Mouse (Mus musculus) midbrain, embryonic 11.5 days (tissue): ENCODE results near the gene Foxp1. TPM values are rescaled to one million over a fixed set of nuclear protein-coding genes. Genes with fewer than 3 reads are reported as not detected.

Source experiments
- ATAC-seq: fragments of 200-750 bp; cut with Nextera tagmentation; 2 replicates; pipeline ENCODE4 v1.8.0; 2017; ENCODE audit warnings: moderate TSS enrichment, moderate library complexity; ENCODE audit not compliant: low FRiP score
- DNase-seq: peaks from one replicate; pipeline ENCODE4 v3.0.0; 2015; ENCODE audit warnings: low spot score; ENCODE audit errors: missing footprints
- H3K27ac ChIP-seq: fragments of 300-500 bp; sonication (generic); 2 replicates; pipeline ENCODE4 v1.5.1; 2014; ENCODE audit warnings: low read depth, low read length
- H3K27me3 ChIP-seq: fragments of 300-500 bp; sonication (generic); 2 replicates; pipeline ENCODE4 v1.6.1; 2014; ENCODE audit warnings: mild to moderate bottlenecking, low read length, moderate library complexity, mixed read lengths; ENCODE audit not compliant: control insufficient read depth, insufficient read depth
- H3K36me3 ChIP-seq: fragments of 300-500 bp; sonication (generic); 2 replicates; pipeline ENCODE4 v1.6.1; 2014; ENCODE audit warnings: mild to moderate bottlenecking, low read length, moderate library complexity, mixed read lengths; ENCODE audit not compliant: control insufficient read depth, insufficient read depth
- H3K4me1 ChIP-seq: fragments of 300-500 bp; sonication (generic); 2 replicates; pipeline ENCODE4 v1.6.1; 2014; ENCODE audit warnings: low read length; ENCODE audit not compliant: control insufficient read depth, insufficient read depth
- H3K4me2 ChIP-seq: fragments of 300-500 bp; sonication (generic); 2 replicates; pipeline ENCODE4 v1.6.1; 2014; ENCODE audit warnings: mild to moderate bottlenecking, moderate library complexity
- H3K4me3 ChIP-seq: fragments of 300-500 bp; sonication (generic); 2 replicates; pipeline ENCODE4 v1.5.1; 2014; ENCODE audit warnings: low read depth, low read length
- H3K9ac ChIP-seq: fragments of 300-500 bp; sonication (generic); 2 replicates; pipeline ENCODE4 v1.6.1; 2014; ENCODE audit warnings: low read length
- H3K9me3 ChIP-seq: fragments of 300-500 bp; sonication (generic); 2 replicates; pipeline ENCODE4 v1.6.1; 2016; ENCODE audit warnings: low read length; ENCODE audit not compliant: control insufficient read depth
- WGBS: fragments of 180-500 bp; shearing (Covaris S2); extraction: QIAGEN DNeasy Blood & Tissue Kit; methylation state at CpG from one replicate; pipeline ENCODE4 v1.1.7; 2014; 5-methylcytosine and 5-hydroxymethylcytosine counted together
- polyA plus RNA-seq: library from polyadenylated mRNA; unstranded; fragments of >200 nt; fragmentation: Nextera tagmentation; extraction: Ambion mirVana; gene quantifications from 2 replicates; pipeline ENCODE4 v1.2.1, GENCODE M21; 2014

Gene Foxp1
- polyA plus RNA-seq, 1 experiment from 2014 or later, result 86.2 TPM

DNA sequence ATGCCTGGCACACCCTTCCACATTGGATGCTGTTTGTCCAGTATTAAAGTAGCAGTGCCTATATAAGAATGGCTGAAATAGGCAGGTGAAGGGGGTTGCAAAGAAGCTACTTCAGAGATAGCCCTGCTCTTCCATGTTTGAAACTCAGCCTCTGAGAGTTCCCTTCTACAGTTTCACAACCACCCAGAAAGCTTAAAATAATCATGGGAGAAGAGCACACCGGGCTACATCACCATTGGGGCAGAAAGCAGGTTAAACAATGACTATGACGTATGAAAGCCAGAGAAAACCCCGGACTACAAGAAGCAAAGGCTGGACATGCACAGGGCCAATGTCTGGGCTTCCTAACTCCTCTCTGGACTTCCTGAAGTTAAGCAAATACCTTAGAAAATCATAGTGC is 250.3 kb downstream of the Foxp1 start:
- no peaks in the 10 kb centered on the region; the same call in 1 of the 2 replicates for H3K4me1 ChIP-seq
- H3K9ac ChIP-seq, result no peak overlapping the region
- no peak overlapping the region for H3K4me3 ChIP-seq
- no peaks in the 10 kb centered on the region for H3K9me3 ChIP-seq
- no peaks in the 10 kb centered on the region for H3K36me3 ChIP-seq
- DNase-seq, result peak; percentile 73
- no peak overlapping the region for H3K4me2 ChIP-seq
- ATAC-seq, result no peak
- no peaks in the 10 kb centered on the region for H3K27me3 ChIP-seq
- WGBS, result 88% methylated on average over 3 of the region's 3 CpGs
- H3K27ac ChIP-seq, result no peak overlapping the region

DNA sequence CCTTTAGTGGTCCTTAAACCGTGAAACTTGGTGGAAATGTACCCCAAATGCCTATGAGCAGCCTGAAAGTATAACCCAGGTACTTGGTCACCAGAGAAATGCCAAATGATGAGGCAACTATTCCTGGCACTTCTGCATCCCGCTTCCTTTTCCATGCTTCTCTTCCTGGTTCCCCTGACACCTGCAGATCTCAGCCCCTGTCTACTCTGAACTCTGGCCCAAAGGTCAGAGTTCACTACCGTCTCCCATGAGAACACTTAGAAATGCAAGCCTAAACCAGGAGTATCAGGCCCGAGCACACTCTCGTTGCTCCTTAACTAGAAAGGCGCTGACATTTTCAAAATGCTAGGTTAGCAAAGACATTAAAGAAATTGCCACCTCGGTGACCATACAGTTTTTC is 250.8 kb downstream of the Foxp1 start:
- no peak overlapping the region for H3K4me3 ChIP-seq
- no peaks in the 10 kb centered on the region for H3K27me3 ChIP-seq
- no peak for DNase-seq
- ATAC-seq, result no peak
- H3K4me2 ChIP-seq, result no peak overlapping the region
- WGBS, result 80% methylated on average over 7 of the region's 7 CpGs
- H3K4me1 ChIP-seq, result peaks cover under 1% of the 10 kb centered on the region; the same call in 1 of the 2 replicates
- H3K9ac ChIP-seq, result no peak overlapping the region
- no peaks in the 10 kb centered on the region for H3K9me3 ChIP-seq
- H3K27ac ChIP-seq, result no peak overlapping the region
- H3K36me3 ChIP-seq, result no peaks in the 10 kb centered on the region

DNA sequence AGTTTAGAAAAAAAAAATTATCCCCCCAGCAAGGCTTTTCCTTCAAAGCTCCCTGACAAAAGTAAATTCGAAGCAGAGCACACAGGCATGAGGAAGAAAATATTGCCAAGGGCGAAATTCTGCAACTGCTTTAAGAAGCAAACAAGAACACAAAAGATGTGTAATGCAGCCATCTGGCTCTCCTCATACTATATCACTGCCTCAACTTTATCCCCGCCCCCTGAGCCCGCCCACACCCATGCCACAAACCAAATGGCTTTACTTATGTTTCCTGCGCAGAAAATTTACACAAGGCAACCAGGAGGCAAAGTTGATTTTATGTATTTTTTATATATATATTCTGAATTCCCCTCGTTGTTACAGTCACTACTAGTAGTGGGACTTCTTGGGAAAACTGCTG is 252.6 kb downstream of the Foxp1 start:
- Histone ChIP-seq H3K27me3 (no peaks in the 10 kb centered on the region), H3K36me3 (no peaks in the 10 kb centered on the region), H3K4me3 (no peak overlapping the region), H3K9me3 (no peaks in the 10 kb centered on the region), H3K9ac (no peak overlapping the region), H3K4me1 (peaks cover 17% of the 10 kb centered on the region), H3K27ac (no peak overlapping the region), H3K4me2 (no peak overlapping the region)
- DNase-seq (no peak), ATAC-seq (no peak)
- 84% methylated on average over 6 of the region's 6 CpGs for WGBS

DNA sequence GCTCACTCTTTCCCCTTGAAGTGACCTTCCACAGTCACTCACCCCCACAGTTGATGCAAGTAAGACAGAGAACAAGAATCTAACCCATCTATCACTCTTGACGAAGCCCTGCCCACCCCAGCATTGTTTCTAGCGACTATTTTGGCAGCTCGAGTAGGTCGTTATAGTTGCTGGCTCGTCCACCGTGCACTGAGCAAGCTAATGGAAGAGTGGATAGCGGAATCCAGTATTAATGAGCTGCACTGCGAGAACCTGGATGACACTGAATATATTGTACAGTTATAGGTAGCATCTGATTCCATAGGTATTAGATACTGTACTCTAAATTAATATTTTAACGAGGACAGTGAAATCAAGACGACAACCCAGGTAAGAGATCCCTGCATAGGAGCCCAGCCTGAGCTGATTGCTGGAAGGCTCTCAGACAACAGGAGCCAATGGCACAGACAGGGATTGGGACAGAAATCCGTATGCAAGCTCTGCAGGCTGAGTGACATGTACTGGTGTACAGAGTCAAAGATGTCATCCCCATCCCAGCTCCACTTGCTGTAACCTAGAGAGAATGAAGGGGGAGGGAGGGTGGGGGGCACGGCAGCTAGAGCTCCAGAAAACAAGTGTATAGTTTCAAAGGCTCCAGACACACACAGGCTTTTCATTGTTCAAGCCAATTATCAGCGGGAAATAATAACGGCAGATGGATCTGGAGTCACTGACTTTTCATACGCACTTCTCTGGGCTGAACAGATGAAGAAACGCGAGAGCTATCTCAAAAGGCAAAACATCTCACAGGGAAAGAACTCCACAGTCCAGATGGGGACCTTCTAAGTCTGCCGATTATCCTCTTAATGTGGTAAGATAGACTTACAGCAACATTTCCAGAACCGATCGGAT is 254.1 kb downstream of the Foxp1 start:
- H3K4me2 ChIP-seq, result no peak overlapping the region
- no peak overlapping the region for H3K27ac ChIP-seq
- 77% methylated on average over 20 of the region's 20 CpGs for WGBS
- peaks cover 28% of the 10 kb centered on the region for H3K4me1 ChIP-seq
- no peaks in the 10 kb centered on the region for H3K9me3 ChIP-seq
- H3K4me3 ChIP-seq, result no peak overlapping the region
- H3K9ac ChIP-seq, result no peak overlapping the region
- 0 out of 2 replicates have a peak, but pooled peaks have one; percentile 36 for ATAC-seq
- no peak for DNase-seq
- no peaks in the 10 kb centered on the region for H3K36me3 ChIP-seq
- no peaks in the 10 kb centered on the region for H3K27me3 ChIP-seq

DNA sequence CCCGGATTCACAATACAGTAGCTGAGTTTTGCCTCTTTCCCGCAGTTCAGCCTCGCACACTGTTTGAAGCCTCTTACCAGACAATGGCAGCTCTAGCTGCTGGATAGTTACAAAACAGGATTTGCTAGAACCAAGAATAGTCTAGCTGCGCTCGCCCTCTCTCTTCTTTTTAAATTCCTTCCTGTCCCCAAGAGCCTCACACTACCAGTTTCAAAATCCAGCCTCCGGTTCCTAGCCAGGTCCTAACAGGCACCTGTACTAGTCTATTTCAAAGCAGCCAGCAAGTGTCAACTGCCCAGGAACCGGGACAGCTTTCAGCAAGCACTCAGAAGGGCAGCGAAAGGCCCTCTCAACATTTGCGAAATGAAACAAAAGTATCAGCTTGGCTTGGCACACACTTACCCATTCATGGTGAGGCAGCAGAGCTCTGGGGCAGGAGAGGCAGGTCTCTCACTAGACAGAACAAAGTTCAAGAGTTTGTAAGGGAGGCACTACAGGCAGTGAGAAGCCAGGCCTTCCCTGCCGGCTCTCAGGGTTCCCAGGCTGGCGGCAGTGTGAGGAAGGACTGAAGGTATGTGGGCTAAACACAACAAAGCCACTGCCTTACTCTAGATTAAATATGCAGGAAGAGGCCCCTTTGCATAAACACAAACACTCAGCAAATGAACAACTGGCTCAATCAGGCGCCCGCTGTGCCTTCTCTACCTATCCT is 256.4 kb downstream of the Foxp1 start:
- DNase-seq (peak; percentile 94), ATAC-seq (peak; percentile 29; the same call in 1 of the 2 replicates)
- peak overlapping the region; percentile 45 for H3K27ac ChIP-seq
- H3K4me3 ChIP-seq, result no peak overlapping the region
- H3K27me3 ChIP-seq, result no peaks in the 10 kb centered on the region
- H3K4me2 ChIP-seq, result peak overlapping the region; percentile 11; the same call in 1 of the 2 replicates
- H3K9me3 ChIP-seq, result no peaks in the 10 kb centered on the region
- H3K9ac ChIP-seq, result 0 out of 2 replicates have a peak overlapping the region, but pooled peaks have one; percentile 26
- 10% methylated on average over 13 of the region's 13 CpGs for WGBS
- H3K4me1 ChIP-seq, result peaks cover 38% of the 10 kb centered on the region
- H3K36me3 ChIP-seq, result no peaks in the 10 kb centered on the region

DNA sequence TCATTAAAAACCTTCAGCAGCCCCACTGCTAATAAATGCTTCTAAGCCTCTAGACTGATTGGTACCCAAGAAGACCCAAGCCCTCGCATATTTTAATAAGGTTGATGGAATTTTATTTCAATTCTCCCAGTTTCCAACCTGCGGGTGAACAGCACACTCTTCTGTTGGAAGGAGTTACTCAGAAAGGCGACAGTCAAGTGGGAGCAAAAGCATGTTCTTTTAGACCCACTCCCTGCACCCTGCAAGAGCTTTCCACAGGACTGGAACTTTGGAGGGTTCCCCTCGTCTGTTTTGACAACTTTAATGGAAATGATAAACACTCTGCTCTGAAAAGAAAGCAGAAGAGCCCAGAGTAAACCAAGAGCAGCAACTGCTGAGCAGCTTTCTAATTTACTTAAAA is 257.3 kb downstream of the Foxp1 start:
- Histone ChIP-seq H3K4me2 (no peak overlapping the region), H3K27me3 (no peaks in the 10 kb centered on the region), H3K27ac (no peak overlapping the region), H3K4me1 (peaks cover 41% of the 10 kb centered on the region), H3K9me3 (no peaks in the 10 kb centered on the region), H3K9ac (no peak overlapping the region), H3K4me3 (no peak overlapping the region), H3K36me3 (no peaks in the 10 kb centered on the region)
- DNase-seq (peak; percentile 89), ATAC-seq (no peak)
- 16% methylated on average over 4 of the region's 4 CpGs for WGBS

DNA sequence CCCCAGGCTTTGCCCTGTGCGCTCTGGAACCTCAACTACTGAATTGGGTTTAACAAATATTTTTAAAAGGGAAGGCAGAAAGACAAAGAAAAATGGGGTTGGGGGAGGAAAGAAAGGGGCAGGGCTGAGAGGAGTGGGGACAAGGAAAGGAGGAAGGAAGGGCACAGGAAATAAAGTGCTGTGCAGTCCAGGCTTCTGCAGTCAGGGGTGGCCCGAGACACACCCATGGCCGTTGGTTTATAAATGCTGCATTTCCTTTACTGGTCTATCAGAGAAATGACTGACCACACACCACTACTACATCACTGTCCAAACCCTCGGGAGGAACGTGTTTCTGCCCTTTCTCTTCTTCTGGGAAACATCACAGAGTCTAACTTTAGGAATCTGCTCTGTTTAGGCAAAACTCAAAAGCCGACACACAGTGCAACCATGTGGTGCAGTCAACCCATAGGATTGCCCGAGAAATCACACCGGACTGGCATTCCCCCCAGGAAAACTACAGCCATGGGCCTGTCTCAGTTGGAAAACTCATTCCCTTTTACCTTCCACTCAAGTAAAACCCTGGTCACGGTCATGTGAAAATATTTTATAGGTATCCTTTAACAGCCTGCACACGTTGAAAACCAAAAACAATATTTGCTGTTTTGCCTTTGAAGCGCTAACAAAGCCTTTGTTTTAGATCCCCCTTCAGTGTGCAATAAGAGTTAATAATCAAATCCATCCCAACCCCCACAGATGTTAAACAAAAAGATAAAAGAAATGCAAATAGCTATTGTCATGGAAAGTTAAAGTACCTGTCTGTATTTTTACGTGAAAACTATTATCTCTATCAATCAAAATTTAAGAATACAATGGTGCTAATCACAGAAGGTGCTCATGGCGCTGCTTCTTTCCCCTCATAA is 258.1 kb downstream of the Foxp1 start:
- Histone ChIP-seq H3K4me1 (peaks cover 41% of the 10 kb centered on the region), H3K4me3 (no peak overlapping the region), H3K4me2 (no peak overlapping the region), H3K36me3 (no peaks in the 10 kb centered on the region), H3K27me3 (no peaks in the 10 kb centered on the region), H3K9ac (no peak overlapping the region), H3K27ac (no peak overlapping the region), H3K9me3 (no peaks in the 10 kb centered on the region)
- ATAC-seq (no peak), DNase-seq (peak; percentile 90)
- 29% methylated on average over 13 of the region's 13 CpGs for WGBS

DNA sequence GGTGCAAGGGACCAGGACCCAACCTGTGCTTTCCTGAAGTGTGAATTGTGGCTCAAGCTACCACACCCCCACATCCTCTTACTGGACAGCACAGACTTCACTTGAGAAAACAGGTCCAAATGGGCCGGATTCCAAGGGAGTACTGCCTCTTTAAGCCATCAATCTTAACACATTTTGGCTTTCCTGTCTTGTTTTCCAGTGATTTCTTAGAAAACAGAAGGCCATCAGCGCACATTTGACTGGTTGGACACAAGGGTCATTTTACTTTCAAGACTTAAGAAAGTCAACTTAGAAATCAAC is 258.7 kb downstream of the Foxp1 start:
- Histone ChIP-seq H3K9me3 (no peaks in the 10 kb centered on the region), H3K36me3 (no peaks in the 10 kb centered on the region), H3K27ac (no peak overlapping the region), H3K4me3 (no peak overlapping the region), H3K4me1 (peaks cover 41% of the 10 kb centered on the region), H3K27me3 (no peaks in the 10 kb centered on the region), H3K9ac (no peak overlapping the region), H3K4me2 (no peak overlapping the region)
- no peak for DNase-seq
- WGBS, result 52% methylated on average over 2 of the region's 2 CpGs
- no peak for ATAC-seq
